Mouse (Mus musculus) urinary bladder, adult 18-20 months (tissue): ENCODE measurements around the gene Ccdc66.

ENCODE experiments used
- DNase-seq, 2 experiments: peaks; one replicate each; pipeline ENCODE4 v3.0.0; 2022; ENCODE audit warnings: low spot score in 2 of 2, mixed read lengths in 2 of 2

Gene Ccdc66

DNA sequence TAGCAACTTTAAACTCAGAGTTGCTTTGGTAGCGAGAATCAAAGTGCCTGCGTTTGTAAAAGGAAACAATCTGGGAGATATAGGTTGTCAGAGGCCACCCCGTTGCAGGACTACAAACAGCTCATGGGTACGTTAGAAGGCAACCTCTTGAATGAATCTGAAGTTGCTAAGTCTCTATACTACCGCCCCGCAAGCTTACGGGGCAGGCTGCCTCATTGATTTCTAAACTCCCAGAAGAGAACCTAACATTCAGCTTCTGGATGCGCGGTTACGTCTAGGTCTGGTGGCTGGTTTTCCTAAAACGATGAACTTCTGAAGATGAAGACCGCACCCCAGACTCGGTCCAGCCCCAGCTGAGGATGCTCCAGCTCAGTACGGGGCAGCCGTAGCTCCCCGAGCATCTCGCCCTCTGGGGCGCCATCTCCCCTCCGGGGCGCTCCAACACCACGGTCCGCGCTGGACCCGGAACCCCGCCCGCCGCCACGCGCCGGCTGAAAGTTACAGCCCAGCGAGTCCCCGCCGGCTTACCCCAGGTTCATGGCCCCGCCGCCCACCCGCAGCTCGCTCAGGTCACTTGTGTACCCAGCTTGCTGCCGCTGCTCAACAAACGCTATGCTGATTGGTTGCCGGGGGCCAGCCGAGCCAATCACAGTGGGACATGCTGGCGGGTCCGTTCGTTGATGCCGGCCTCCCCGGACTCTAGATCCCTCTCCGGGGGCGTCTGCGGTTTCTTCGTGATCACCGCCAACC lies at the start of gene Ccdc66:
Gene Ccdc66, minus strand, starts transcription at position 567 of the 750 bp plus-strand sequence.
- DNase-seq, result peak; percentile 99 to 100

DNA sequence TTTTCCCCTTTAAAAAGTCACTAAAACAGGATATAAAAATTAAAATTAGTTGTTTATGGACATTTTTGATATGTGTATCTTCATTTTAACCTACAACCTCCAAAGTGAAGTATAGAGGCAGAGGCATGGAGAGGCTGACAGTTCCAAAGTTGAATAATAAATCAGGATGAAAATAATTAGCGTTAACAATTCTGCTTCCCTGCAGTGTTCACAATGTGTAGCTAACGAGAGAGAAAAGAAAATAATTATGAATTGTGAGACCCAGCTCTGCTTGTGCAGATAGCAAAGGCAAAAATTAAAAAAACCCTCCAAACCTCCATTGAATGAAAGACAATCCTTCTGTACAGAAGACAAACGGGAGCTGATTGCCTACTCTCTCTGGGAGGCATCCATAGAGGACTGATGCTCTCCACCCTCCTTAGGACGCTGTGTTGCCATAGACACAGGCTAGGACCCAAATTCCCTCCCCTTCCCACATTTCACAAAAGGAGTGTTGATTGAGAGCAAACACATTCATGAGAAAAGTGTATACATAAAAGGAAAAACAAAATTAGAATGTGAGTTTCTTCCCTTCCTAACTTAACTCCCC lies 35.7 kb upstream of the Ccdc66 start:
- DNase-seq, result no peak

DNA sequence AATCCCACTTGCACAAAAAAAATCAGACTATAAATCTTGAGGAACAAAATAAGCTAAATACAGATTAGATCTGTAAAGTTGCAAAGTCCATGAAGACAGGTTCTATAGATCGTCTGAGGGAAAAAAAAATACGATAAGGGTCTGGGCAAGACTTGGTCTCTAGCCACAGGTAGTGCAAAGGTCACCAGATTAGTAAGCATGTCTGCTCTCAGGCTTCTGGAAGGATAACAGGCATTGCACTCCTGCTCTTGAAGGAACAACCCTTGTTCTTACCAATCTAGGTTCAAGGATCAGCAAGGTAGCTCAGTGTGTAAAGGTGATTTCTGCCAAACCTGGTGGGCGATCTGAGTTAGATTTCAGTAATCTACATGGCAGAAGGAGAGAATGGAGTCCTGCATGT lies 28.2 kb upstream of the Ccdc66 start:
- DNase-seq, result no peak

DNA sequence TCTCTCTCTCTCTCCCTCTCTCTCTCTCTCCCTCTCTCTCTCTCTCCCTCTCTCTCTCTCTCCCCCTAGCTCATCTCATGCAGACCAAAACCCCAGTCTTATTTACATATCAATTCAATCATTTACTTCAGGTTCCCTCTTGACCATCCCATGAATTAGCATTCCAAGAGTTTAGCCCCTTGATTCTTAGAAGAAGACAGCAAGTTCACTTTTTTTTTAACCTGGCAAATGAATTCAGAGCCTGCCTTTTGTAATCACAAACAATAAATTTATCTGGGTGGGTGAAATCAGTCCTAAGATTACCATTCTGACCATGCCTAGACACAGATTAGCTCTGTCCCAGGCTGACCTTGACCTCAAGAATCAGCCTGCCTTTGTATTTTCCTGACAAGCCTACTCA lies 16.3 kb upstream of the Ccdc66 start:
- DNase-seq, result no peak

DNA sequence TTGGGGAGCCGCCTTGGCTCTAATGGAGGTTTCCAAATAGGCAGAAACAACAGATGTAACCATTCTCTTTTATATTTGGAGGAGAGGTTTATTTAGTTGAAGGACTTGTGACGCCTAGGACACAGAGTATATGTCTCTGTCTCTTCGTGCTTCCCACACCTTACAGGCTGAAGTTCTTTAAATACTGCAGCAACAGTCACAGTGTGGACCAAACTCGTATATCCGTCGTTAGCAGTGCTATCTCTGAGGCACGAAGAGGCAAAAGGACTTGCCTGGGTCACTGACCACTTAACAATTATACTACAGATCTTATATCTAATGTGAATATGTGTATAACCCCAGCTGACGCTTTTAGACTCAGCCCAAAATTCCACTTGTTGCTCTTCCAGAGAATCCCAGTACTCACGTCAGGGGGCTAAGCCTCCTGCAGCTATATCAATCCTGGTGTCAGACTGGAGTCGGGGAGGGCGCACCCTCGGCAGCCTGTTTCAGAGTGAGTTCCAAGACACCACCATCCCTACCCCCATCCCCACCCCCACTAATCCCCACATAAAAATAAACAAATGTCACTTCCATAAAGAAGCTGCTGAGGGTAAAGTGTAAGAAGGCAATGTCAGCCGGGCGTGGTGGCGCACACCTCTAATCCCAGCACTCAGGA lies 513 bp upstream of the Ccdc66 start:
- DNase-seq, result no peak

DNA sequence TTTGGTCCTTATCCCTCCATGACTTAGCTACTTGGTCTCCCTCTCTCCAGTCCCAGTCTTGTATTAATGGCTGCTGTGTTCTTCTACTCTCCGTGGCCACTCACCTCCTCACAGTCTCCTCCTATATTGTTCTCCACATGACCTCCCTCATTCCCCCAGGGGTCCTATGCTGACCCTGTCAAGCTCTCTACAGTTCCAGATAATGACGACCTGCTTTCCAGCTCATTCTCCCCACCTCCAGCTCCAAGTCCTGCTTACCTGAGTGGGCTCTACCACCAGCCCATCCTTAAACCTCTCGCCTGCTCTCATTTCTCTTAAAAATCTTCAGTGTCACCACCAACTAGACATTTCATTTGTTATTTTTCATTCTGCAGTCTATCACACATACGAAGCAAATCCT lies 7.2 kb downstream of the Ccdc66 start:
- DNase-seq, result no peak

DNA sequence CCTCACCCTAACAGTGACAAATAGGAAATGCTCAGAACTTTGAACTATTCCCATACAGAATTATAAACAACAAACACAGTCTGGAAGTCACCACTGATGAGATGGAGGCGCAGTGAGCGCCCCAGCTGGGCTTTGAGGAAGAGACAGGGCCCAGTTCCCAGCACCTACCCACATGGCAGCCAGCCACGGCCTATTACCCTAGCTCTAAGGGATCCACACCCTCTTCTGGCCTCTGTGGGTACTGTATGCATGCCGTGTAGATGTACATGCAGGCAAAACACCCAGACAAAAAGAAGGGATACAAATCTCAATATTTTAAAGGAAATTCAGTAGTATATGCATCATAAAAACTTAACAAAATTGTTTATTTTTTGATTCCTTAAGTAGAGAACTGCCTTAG lies 14.7 kb downstream of the Ccdc66 start:
- no peak for DNase-seq

DNA sequence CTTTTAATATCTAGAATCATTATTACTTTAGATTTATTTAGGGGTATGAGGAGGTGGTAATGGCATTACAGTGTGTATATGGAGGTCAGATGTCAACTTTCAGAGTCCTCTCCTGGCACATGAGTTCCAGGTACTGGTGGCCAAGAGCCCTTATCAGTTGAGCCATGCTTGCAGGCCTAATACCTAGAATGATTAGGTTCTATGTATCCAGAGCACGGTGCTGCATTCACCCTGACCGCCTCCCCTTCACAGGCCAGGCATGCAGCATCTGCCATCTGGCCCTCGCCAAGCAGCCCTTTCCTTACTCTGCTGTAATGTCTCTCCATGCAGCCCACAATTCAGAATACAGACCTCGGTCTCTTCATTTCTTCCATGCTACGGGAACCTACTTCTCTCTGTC lies 16.9 kb downstream of the Ccdc66 start:
- no peak for DNase-seq

DNA sequence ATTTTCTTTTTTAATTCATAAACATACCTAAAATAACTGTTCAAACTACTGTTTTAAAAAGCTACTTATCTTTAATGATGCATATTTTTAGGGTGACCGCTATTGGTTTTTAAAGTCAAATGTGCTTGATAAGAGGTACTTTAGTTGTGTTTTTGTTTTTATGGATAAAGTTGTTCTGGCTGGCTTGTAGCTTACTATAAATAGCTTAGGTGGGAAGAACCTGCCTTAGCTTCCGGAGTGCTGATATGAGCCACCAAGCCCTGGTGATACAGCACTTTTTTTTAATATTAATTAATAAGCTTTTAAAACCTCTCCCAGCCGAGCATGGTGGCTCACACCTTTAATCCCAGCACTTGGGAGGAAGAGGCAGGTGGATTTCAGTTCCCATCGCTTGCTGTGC lies 61.3 kb downstream of the Ccdc66 start:
- no peak for DNase-seq

DNA sequence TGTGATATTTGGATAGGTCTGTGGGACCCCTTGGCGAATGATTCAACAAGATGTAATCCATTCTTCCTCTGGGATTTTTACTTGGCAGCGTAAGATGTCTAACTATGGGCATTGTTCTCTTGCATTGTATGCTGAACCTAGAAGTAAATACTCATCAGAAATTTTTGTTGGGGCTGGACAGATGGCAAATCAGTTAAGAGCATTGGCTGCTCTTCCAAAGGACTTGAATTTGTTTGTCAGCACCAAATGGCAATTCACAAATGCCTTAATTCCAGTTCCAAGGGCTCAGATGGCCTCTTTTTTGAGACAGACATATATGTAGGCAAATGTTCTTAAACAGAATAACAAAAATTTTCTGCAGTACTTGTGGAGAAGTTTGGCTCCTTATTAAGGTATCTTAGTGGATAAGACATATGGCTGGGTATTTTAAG lies 63.4 kb downstream of the Ccdc66 start:
- no peak for DNase-seq

DNA sequence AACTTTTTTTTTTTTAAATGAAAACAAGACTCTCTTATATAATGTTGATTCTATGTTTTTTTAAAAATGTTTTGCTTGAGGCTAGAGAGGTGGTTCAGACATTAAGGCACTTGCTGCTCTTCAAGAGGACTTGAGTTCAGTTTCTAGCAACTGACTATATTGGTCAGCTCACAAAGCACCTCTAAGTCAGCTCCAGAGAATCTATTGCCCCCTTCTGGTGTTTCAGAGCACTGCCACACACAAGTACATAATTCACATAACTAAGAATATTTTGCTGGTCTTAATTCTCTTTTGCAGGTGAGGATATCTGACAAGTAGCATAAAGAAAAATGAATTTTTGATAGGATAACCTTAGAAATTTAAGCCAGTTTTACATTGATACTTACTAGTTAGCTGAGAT lies 67.3 kb downstream of the Ccdc66 start:
- no peak for DNase-seq

DNA sequence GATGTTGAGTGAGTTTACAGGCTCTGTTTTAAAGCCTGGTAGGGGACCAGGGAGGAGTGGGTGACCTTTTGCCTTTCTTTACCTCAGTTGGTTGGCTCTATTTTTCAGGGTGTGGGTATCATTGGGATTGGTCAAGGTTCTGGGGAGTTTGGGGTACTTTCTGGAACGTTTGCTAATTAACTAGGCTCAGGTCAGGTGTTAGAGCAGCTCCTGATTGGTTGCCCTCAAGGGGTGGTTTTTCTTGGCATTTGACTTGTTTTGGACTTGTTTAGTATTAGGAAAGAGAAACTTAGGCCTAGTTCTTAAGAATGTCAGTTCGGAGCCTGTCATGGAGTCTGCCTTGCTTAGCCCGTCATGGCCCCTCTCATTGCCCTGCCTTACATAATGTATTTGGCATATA lies 71.4 kb downstream of the Ccdc66 start:
- DNase-seq, result no peak

DNA sequence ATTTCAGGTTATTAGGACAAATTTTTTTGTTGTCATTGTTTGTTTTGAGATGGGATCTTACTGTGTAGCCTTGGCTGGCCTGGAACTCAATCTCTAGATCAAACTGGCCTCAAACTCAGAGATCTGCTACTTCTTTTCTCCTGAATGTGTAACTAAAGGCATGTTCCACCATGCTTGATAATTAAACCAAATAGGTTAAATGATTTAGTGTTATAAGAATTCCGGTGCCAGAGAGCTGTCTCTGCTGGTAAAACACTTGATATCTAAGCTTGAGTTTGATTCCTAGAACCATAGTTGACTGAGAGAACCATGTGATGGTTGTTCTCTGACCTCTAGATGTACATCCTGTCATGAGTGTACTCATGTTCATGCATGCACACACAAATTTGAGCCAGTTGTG lies 72.1 kb downstream of the Ccdc66 start:
- no peak for DNase-seq

DNA sequence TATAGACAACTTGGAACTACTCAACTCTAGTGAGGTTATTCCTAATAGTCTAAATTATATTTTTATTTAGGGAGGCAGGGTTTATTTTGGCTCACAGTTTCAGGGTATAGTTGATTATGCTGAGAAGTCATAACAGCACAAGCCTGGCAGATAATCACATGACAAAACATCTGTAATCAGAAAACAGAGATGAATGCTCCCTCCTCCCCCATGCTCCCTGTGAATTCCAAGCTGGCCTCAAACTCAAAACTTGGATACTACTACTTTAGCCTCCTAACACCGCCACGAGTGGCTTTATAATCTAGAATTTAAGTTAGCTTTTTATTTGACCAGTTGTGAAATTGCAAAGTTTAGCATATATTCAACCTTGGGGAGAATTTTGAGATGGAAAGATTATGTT lies 76.2 kb downstream of the Ccdc66 start:
- DNase-seq, result no peak
